Mouse (Mus musculus) urinary bladder, adult 2 months (tissue): ENCODE measurements around the gene Gm21985. TPM values are rescaled to one million over a fixed set of nuclear protein-coding genes. Genes with fewer than 3 reads are reported as not detected.

Experiments used
- polyA plus RNA-seq: library from polyadenylated mRNA; depleted of rRNA; stranded (reverse); fragments of >200 nt; gene quantifications from 2 replicates; pipeline ENCODE4 v1.2.3, GENCODE M21; 2012; rRNA removed

Gene Gm21985
- polyA plus RNA-seq, 1 experiment: 0.03 TPM

Other genes with a start within 250 kb of the Gm21985 start
- not detected in 2 replicates for gene Olfr1311, start 241.9 kb upstream of the Gm21985 start, polyA plus RNA-seq
- gene Olfr1312, start 216.1 kb upstream of the Gm21985 start, polyA plus RNA-seq: not detected in 2 replicates
- gene Olfr1313, start 188.5 kb upstream of the Gm21985 start, polyA plus RNA-seq: not detected in 2 replicates
- gene Olfr1314, start 169.5 kb upstream of the Gm21985 start, polyA plus RNA-seq: 0.08 TPM in 1 of 2 replicates, not detected in the other
- gene Olfr1315-ps1, start 150.9 kb upstream of the Gm21985 start, polyA plus RNA-seq: not detected in 2 replicates
- not detected in 2 replicates for gene Olfr1316, start 131.3 kb upstream of the Gm21985 start, polyA plus RNA-seq
- not detected in 2 replicates for gene Olfr1317, start 126.0 kb upstream of the Gm21985 start, polyA plus RNA-seq
- not detected in 2 replicates for gene Olfr1318, start 112.1 kb upstream of the Gm21985 start, polyA plus RNA-seq
- gene Lpcat4, start 26.8 kb upstream of the Gm21985 start, polyA plus RNA-seq: 49.2 and 51.3 TPM in 2 replicates
- not detected in 2 replicates for gene Nutm1, start 7.0 kb upstream of the Gm21985 start, polyA plus RNA-seq
- gene Nop10, start 4.4 kb upstream of the Gm21985 start, polyA plus RNA-seq: 101 and 145 TPM in 2 replicates
- 80.4 and 84.2 TPM in 2 replicates for gene Slc12a6, start 489 bp upstream of the Gm21985 start, polyA plus RNA-seq
- 89.9 and 92.4 TPM in 2 replicates for gene Emc4, start 101.7 kb downstream of the Gm21985 start, polyA plus RNA-seq
- 10.6 and 12.8 TPM in 2 replicates for gene Katnbl1, start 112.9 kb downstream of the Gm21985 start, polyA plus RNA-seq
- gene Emc7, start 188.7 kb downstream of the Gm21985 start, polyA plus RNA-seq: 17.7 and 18.9 TPM in 2 replicates
- not detected in 2 replicates for gene Chrm5, start 214.5 kb downstream of the Gm21985 start, polyA plus RNA-seq
- 12.9 and 14.9 TPM in 2 replicates for gene Aven, start 226.7 kb downstream of the Gm21985 start, polyA plus RNA-seq